Mouse (Mus musculus) layer of hippocampus, postnatal 25 days (tissue): Measurements from ENCODE around the gene Fam8a1. TPM values are rescaled to one million over a fixed set of nuclear protein-coding genes. Genes with fewer than 3 reads are reported as not detected.

Experiments used
- DNase-seq, 2 experiments: peaks; one replicate each; pipeline ENCODE4 v3.0.0; 2022; ENCODE audit warnings: mixed read lengths in 2 of 2, low spot score in 1 of 2; ENCODE audit errors: extremely low spot score in 1 of 2
- total RNA-seq, 2 experiments: library from RNA; stranded (reverse); gene quantifications; 2 replicates each; pipeline ENCODE4 v1.2.3; 2021

Fam8a1 gene
- total RNA-seq, 2 experiments from 2014 or later = 74.0 to 74.1 TPM

- no peak for DNase-seq
Measured at GRCm38 (mm10) chr13:46670514-46670913, 1.2 kb downstream of the Fam8a1 start.

- DNase-seq = no peak
Measured at GRCm38 (mm10) chr13:46674601-46675000, 5.3 kb downstream of the Fam8a1 start.

DNA sequence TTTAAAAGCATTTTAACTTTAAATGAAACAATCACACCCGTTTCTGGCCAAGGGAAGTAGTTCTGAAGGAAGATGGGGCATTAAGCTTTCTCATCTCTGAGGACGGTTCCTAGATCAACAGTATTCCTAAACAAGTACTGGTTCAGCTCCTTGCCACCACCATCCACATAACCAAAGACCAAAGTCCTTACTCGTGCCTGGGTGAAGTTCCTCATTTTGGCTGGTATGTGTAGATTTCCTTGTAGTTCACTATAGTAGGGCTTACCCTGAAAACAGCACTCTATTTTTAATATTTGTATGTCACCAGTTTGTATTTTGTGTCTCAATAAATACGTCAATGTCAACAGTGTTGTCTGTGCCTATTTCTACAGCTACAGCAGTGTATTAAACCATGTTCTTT, 8.4 kb downstream of the Fam8a1 start:
- no peak for DNase-seq

GRCm38 (mm10) chr13:46682921-46683320, 13.6 kb downstream of the Fam8a1 start:
- no peak for DNase-seq

GRCm38 (mm10) chr13:46683370-46683769, 14.0 kb downstream of the Fam8a1 start:
- no peak for DNase-seq

DNA sequence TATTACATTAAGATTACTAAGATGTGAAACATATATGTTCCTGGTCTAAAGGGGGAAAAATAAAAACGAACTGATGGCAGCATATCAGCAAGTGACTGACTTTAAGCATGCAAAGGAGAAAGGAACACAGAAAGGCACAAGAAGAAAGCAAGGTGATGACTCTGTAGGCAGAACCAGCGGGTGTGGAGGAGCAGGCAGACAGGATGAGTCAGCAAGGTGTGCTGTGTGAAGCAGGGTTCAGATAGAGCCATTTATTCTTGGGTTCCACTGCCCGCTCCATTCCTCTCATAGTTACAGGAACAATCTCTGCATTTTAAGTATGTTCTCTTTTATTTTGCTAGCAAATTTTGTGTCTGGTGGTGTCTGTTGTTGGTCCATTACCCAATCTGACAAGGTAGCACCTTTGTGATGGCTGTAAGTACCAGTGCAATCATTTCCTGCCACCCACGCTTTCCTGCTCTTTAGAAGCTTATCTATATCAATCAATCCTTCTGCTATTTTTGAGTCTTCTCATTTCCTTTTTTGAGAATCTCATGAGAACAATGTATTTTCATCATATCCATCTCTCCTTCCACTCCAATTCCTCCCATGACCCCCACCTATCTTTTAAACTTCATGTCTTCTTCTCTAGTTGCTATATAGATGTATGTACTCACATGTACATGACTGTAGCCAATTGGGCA, 21.4 kb downstream of the Fam8a1 start:
- no peak for DNase-seq

GRCm38 (mm10) chr13:46695296-46695908, 26.1 kb downstream of the Fam8a1 start:
- DNase-seq = no peak

DNA sequence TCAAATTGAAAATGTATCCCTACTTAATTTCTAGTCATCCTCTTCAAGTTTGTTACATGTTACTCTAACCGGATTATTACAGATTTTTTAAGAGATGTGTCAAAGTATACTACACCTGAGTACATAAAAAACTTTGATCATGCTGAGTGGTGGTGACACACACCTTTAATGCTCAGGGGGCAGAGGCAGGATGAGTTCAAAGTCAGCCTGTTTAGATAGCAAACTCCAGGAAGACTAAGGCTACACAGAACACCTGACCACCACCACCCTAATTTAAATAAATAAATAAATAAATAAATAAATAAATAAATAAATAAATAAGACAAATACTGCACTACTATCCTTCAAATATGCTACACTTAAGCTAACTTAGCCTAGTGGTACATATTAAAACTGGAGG, 26.6 kb downstream of the Fam8a1 start:
- DNase-seq = no peak

DNA sequence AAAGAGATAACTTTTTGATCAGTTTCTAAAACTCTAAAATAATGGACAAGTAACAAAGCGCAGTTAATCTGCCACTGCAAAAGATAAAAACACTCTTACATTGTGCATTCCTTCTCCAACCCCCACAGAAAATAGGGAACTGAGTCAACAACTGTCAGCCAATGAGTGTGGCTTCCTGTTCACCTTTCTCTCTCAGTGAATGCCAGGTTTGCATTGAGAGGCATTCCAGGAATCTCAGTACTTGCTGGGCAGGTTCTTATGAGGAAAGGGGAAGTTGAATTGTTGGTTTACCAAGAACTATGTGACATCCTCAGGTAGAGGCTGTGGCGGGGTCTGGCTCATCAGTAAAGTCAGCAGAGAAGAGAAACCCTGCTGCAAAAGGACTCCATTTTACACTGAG, 27.5 kb downstream of the Fam8a1 start:
- no peak for DNase-seq

GRCm38 (mm10) chr13:46699372-46699771, 30.1 kb downstream of the Fam8a1 start:
- no peak for DNase-seq

DNA sequence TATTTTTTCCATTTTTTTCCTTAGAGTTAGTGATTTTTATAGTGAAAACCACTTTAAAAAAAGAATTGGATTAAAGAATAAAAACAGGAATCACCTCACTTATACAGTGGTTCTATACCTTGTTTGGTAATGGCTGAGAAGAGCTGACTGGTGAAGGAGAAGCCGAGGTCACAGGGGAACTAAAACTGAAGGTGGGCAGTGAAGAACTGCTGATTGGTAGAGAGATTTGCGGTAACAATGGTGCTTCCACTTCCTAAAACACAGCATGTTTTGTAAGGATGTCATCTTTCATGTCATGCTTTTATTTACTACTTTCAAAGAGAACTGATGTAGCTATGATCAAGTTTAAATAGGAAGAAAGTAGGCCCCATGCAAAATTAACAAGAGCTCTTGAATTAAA, 32.2 kb downstream of the Fam8a1 start:
- DNase-seq = no peak

GRCm38 (mm10) chr13:46703138-46703537, 33.8 kb downstream of the Fam8a1 start:
- DNase-seq = no peak

DNA sequence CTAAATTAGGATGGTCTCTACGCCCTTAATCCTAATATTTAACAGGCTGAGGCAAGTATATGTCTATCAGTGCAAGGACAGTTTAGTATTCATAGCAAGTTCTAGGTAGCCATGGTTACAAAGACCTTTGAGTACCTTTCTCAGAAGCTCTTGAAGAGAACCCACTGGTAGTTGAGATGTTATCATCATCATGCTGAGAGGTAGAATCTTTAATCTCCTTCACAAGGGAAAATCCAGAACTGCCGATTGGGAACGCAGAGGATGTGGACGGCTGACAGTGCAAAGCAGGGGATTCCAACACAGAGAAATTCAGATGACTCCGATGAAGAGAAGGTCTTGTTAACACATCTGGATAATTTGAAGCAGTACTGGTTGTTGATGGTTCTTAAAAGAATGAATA, 44.2 kb downstream of the Fam8a1 start:
- DNase-seq = no peak

- DNase-seq = no peak
Measured at GRCm38 (mm10) chr13:46715976-46716639, 46.8 kb downstream of the Fam8a1 start.

GRCm38 (mm10) chr13:46718893-46719400, 49.6 kb downstream of the Fam8a1 start:
- no peak for DNase-seq

DNA sequence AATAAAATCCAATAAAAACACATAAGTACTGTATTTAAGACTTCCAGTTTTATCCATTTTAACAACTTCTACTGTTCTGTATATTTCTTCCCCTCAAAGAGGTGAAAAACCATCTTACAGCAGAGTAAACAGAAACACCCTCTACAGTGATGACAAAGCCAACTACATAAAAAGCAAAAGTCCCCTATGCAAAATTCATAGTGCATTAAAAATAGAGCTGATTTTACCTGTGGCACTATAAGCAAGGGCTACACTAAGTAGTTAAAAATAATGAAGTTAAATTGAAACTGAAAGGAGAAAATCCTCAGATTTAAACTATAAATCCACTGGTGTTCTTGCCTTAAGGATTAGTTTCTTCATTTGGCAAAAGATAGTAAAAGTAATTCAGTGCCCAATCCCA, 51.7 kb downstream of the Fam8a1 start:
- DNase-seq = no peak

DNA sequence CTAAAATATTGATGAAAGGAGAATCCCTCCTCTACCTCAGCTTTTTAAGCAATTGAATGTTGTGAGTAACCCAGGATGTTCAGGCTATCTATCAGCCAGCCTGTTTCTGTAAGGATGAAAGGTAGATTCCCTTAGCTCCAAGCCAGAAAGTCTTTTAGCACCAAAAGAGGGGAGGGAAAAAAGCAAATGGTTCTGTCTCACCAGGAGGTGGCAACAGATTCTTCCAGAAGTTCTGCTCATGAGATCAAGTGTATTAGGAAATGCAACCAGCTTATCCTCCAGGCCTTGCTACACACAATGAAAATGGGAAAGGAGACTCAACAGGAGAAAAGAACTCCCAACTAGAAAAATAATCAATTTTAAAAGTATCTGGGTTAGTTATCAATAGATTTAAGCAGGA, 55.0 kb downstream of the Fam8a1 start:
- DNase-seq = no peak

DNA sequence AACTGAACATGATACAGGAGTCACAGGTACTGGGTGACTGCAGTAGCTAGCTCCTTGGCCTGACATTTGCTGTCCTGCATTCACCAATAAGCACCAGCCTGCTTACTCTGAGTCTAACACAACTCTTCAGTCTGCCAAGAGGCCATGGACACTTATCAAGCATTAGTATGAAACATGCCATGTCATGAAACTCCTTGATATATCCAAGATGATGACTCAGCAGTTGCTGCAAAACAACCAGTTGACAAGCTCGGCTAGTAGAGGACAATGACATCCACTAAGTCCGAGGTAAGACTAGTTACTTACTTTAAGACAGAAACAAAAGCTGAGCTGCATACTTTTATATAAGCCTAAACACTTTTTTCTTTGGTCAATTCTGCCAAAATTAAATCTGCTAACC, 55.9 kb downstream of the Fam8a1 start:
- DNase-seq = no peak

- peak in 1 of 2 experiments; percentile 8 for DNase-seq
Measured at GRCm38 (mm10) chr13:46726288-46727037, 57.1 kb downstream of the Fam8a1 start.

- peak; percentile 25 to 45 for DNase-seq
Measured at GRCm38 (mm10) chr13:46727038-46727836, 57.9 kb downstream of the Fam8a1 start.
